Mouse (Mus musculus): ENCODE measurements around the gene Tmem260. TPM values are rescaled to one million over a fixed set of nuclear protein-coding genes. Genes with fewer than 3 reads are reported as not detected.

Gene Tmem260
- polyA plus RNA-seq, 2 experiments = 19.9 to 25.7 TPM

GRCm38 (mm10) chr14:48476278-48476677 is 30.4 kb downstream of the Tmem260 start:
- no peak overlapping the region for H3K27ac ChIP-seq (replicated peaks; ENCODE audit: low read depth, low read length)
- 57% methylated on average over 8 of the region's 8 CpGs for WGBS
- peaks cover 34% of the 10 kb centered on the region for H3K36me3 ChIP-seq (ENCODE audit: control insufficient read depth, insufficient read depth, low read length)
- H3K9me3 ChIP-seq (ENCODE audit: control insufficient read depth, low read length) = no peaks in the 10 kb centered on the region
- H3K9ac ChIP-seq (ENCODE audit: low read depth, low read length, severe bottlenecking) = no peak overlapping the region
- no peak overlapping the region for H3K4me2 ChIP-seq (replicated peaks; ENCODE audit: low read depth, low read length, severe bottlenecking)
- ATAC-seq (ENCODE audit: low FRiP score, low read depth) (no peak), DNase-seq (ENCODE audit: low spot score) (no peak)
- H3K4me1 ChIP-seq (ENCODE audit: control insufficient read depth, insufficient read depth, low read length) = no peaks in the 10 kb centered on the region
- no peak overlapping the region for H3K4me3 ChIP-seq (replicated peaks; ENCODE audit: low read length)
- no peak for TF ChIP-seq POLR2A (IDR thresholded peaks at IDR 0.05; ENCODE audit: borderline replicate concordance, extremely low read depth, insufficient read depth, insufficient read length)
- no peaks in the 10 kb centered on the region for H3K27me3 ChIP-seq (ENCODE audit: control insufficient read depth, insufficient read depth, low read length)

DNA sequence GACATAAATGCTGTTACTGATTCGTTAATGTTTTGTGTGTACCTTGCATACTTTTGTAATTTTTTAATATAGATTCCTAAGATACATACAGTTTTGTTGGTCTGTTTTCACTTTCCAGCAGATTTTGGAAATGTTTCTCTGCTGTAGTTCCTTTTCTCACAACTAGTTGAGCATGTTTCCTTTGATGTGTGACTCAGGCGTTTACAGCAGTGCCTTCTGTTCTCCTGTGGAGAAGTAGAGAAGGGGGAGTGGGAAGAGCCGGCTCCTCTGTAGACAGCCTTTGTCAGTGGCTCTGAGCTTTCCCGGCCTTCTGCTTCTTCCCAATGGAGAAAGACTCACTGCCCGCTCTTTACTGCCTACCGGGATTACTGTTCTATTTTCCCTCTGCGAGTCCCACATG is 35.7 kb downstream of the Tmem260 start:
- Histone ChIP-seq H3K4me2 (replicated peaks; ENCODE audit: low read depth, low read length, severe bottlenecking) (no peak overlapping the region), H3K9ac (ENCODE audit: low read depth, low read length, severe bottlenecking) (no peak overlapping the region), H3K4me1 (ENCODE audit: control insufficient read depth, insufficient read depth, low read length) (no peaks in the 10 kb centered on the region), H3K9me3 (ENCODE audit: control insufficient read depth, low read length) (no peaks in the 10 kb centered on the region), H3K4me3 (replicated peaks; ENCODE audit: low read length) (no peak overlapping the region), H3K36me3 (ENCODE audit: control insufficient read depth, insufficient read depth, low read length) (peaks cover 28% of the 10 kb centered on the region), H3K27ac (replicated peaks; ENCODE audit: low read depth, low read length) (no peak overlapping the region), H3K27me3 (ENCODE audit: control insufficient read depth, insufficient read depth, low read length) (no peaks in the 10 kb centered on the region)
- DNase-seq (ENCODE audit: low spot score) (no peak), ATAC-seq (ENCODE audit: low FRiP score, low read depth) (no peak)
- no peak for TF ChIP-seq POLR2A (IDR thresholded peaks at IDR 0.05; ENCODE audit: borderline replicate concordance, extremely low read depth, insufficient read depth, insufficient read length)
- WGBS = 42% methylated on average over 7 of the region's 7 CpGs

GRCm38 (mm10) chr14:48482762-48483161 is 36.8 kb downstream of the Tmem260 start:
- DNase-seq (ENCODE audit: low spot score) (no peak), ATAC-seq (ENCODE audit: low FRiP score, low read depth) (no peak)
- no peak for TF ChIP-seq POLR2A (IDR thresholded peaks at IDR 0.05; ENCODE audit: borderline replicate concordance, extremely low read depth, insufficient read depth, insufficient read length)
- peaks cover 27% of the 10 kb centered on the region for H3K36me3 ChIP-seq (ENCODE audit: control insufficient read depth, insufficient read depth, low read length)
- no peak overlapping the region for H3K4me2 ChIP-seq (replicated peaks; ENCODE audit: low read depth, low read length, severe bottlenecking)
- H3K27me3 ChIP-seq (ENCODE audit: control insufficient read depth, insufficient read depth, low read length) = no peaks in the 10 kb centered on the region
- whole genome bisulfite sequencing = 87% methylated on average over 6 of the region's 6 CpGs
- no peak overlapping the region for H3K4me3 ChIP-seq (replicated peaks; ENCODE audit: low read length)
- H3K27ac ChIP-seq (replicated peaks; ENCODE audit: low read depth, low read length) = no peak overlapping the region
- H3K9ac ChIP-seq (ENCODE audit: low read depth, low read length, severe bottlenecking) = no peak overlapping the region
- no peaks in the 10 kb centered on the region for H3K4me1 ChIP-seq (ENCODE audit: control insufficient read depth, insufficient read depth, low read length)
- H3K9me3 ChIP-seq (ENCODE audit: control insufficient read depth, low read length) = no peaks in the 10 kb centered on the region

DNA sequence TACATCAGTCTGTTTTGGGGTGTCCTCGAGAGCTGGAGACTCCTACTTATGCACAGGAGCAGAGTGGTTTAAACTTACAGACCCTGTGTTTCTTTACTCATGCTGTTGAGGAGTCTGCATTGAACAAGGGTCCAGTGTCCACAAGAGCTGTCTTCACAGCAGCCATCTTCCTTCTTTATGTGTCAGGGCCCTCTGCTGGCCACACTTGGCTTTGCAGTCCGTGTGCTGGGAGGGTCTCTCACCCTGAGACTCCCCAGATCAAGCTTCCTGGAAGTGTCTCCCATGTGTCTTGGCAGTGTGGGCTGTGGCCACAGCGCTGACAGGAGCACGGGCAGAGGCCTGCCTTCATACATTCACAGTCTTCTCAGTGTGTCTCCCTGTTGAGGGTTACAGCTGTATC is 48.0 kb downstream of the Tmem260 start:
- Histone ChIP-seq H3K9ac (ENCODE audit: low read depth, low read length, severe bottlenecking) (no peak overlapping the region), H3K27me3 (ENCODE audit: control insufficient read depth, insufficient read depth, low read length) (no peaks in the 10 kb centered on the region), H3K4me2 (replicated peaks; ENCODE audit: low read depth, low read length, severe bottlenecking) (no peak overlapping the region), H3K9me3 (ENCODE audit: control insufficient read depth, low read length) (no peaks in the 10 kb centered on the region), H3K4me3 (replicated peaks; ENCODE audit: low read length) (no peak overlapping the region), H3K27ac (replicated peaks; ENCODE audit: low read depth, low read length) (no peak overlapping the region), H3K36me3 (ENCODE audit: control insufficient read depth, insufficient read depth, low read length) (peaks cover 40% of the 10 kb centered on the region), H3K4me1 (ENCODE audit: control insufficient read depth, insufficient read depth, low read length) (no peaks in the 10 kb centered on the region)
- ATAC-seq (ENCODE audit: low FRiP score, low read depth) (no peak), DNase-seq (ENCODE audit: low spot score) (no peak)
- 24% methylated on average over 4 of the region's 4 CpGs for WGBS
- no peak for TF ChIP-seq POLR2A (IDR thresholded peaks at IDR 0.05; ENCODE audit: borderline replicate concordance, extremely low read depth, insufficient read depth, insufficient read length)

GRCm38 (mm10) chr14:48502573-48502972 is 56.6 kb downstream of the Tmem260 start:
- H3K9ac ChIP-seq (ENCODE audit: low read depth, low read length, severe bottlenecking) = no peak overlapping the region
- H3K4me2 ChIP-seq (replicated peaks; ENCODE audit: low read depth, low read length, severe bottlenecking) = no peak overlapping the region
- ATAC-seq (ENCODE audit: low FRiP score, low read depth) (no peak), DNase-seq (ENCODE audit: low spot score) (no peak)
- no peak overlapping the region for H3K4me3 ChIP-seq (replicated peaks; ENCODE audit: low read length)
- TF ChIP-seq POLR2A (IDR thresholded peaks at IDR 0.05; ENCODE audit: borderline replicate concordance, extremely low read depth, insufficient read depth, insufficient read length) = no peak
- H3K36me3 ChIP-seq (ENCODE audit: control insufficient read depth, insufficient read depth, low read length) = peaks cover 18% of the 10 kb centered on the region
- H3K9me3 ChIP-seq (ENCODE audit: control insufficient read depth, low read length) = no peaks in the 10 kb centered on the region
- no peak overlapping the region for H3K27ac ChIP-seq (replicated peaks; ENCODE audit: low read depth, low read length)
- no peaks in the 10 kb centered on the region for H3K4me1 ChIP-seq (ENCODE audit: control insufficient read depth, insufficient read depth, low read length)
- WGBS = 89% methylated on average over 7 of the region's 7 CpGs
- no peaks in the 10 kb centered on the region for H3K27me3 ChIP-seq (ENCODE audit: control insufficient read depth, insufficient read depth, low read length)

Measured in limb, embryonic 14.5 days (tissue).